Mouse (Mus musculus): ENCODE results near the gene Med13l.
A peak's percentile ranks its signal among the peaks of the same experiment; 100 is the strongest.

Med13l gene

GRCm38 (mm10) chr5:118658256-118658837 is 97.9 kb downstream of the Med13l start:
- DNase-seq (ENCODE audit: low read depth), result no peak

- DNase-seq (ENCODE audit: low read depth), result no peak
Measured at GRCm38 (mm10) chr5:118659713-118660112, 99.2 kb downstream of the Med13l start.

- DNase-seq (ENCODE audit: low read depth), result peak; percentile 45
Measured at GRCm38 (mm10) chr5:118661751-118662150, 101.3 kb downstream of the Med13l start.

- no peak for DNase-seq (ENCODE audit: low read depth)
Measured at GRCm38 (mm10) chr5:118663999-118664398, 103.5 kb downstream of the Med13l start.

- DNase-seq (ENCODE audit: low read depth), result no peak
Measured at GRCm38 (mm10) chr5:118665023-118665422, 104.5 kb downstream of the Med13l start.

GRCm38 (mm10) chr5:118666437-118667207 is 106.1 kb downstream of the Med13l start:
- no peak for DNase-seq (ENCODE audit: low read depth)

- no peak for DNase-seq (ENCODE audit: low read depth)
Measured at GRCm38 (mm10) chr5:118667863-118668262, 107.4 kb downstream of the Med13l start.

- no peak for DNase-seq (ENCODE audit: low read depth)
Measured at GRCm38 (mm10) chr5:118668931-118669330, 108.5 kb downstream of the Med13l start.

- no peak for DNase-seq (ENCODE audit: low read depth)
Measured at GRCm38 (mm10) chr5:118672111-118672510, 111.6 kb downstream of the Med13l start.

- no peak for DNase-seq (ENCODE audit: low read depth)
Measured at GRCm38 (mm10) chr5:118673859-118674258, 113.4 kb downstream of the Med13l start.

GRCm38 (mm10) chr5:118674321-118674720 is 113.8 kb downstream of the Med13l start:
- DNase-seq (ENCODE audit: low read depth), result peak; percentile 37

- DNase-seq (ENCODE audit: low read depth), result no peak
Measured at GRCm38 (mm10) chr5:118675697-118676096, 115.2 kb downstream of the Med13l start.

GRCm38 (mm10) chr5:118676151-118676918 is 115.9 kb downstream of the Med13l start:
- DNase-seq (ENCODE audit: low read depth), result no peak

- DNase-seq (ENCODE audit: low read depth), result no peak
Measured at GRCm38 (mm10) chr5:118679283-118679835, 118.9 kb downstream of the Med13l start.

- no peak for DNase-seq (ENCODE audit: low read depth)
Measured at GRCm38 (mm10) chr5:118680853-118681252, 120.4 kb downstream of the Med13l start.

- DNase-seq (ENCODE audit: low read depth), result no peak
Measured at GRCm38 (mm10) chr5:118682007-118682406, 121.5 kb downstream of the Med13l start.

GRCm38 (mm10) chr5:118685145-118685544 is 124.7 kb downstream of the Med13l start:
- no peak for DNase-seq (ENCODE audit: low read depth)

- DNase-seq (ENCODE audit: low read depth), result no peak
Measured at GRCm38 (mm10) chr5:118686021-118686420, 125.5 kb downstream of the Med13l start.

GRCm38 (mm10) chr5:118688886-118689835 is 128.7 kb downstream of the Med13l start:
- DNase-seq (ENCODE audit: low read depth), result no peak

GRCm38 (mm10) chr5:118691025-118691709 is 130.7 kb downstream of the Med13l start:
- DNase-seq (ENCODE audit: low read depth), result no peak

- no peak for DNase-seq (ENCODE audit: low read depth)
Measured at GRCm38 (mm10) chr5:118691710-118692040, 131.2 kb downstream of the Med13l start.
